9 mouse cellular contexts compared by ENCODE assay signal in the genomic region with DNA sequence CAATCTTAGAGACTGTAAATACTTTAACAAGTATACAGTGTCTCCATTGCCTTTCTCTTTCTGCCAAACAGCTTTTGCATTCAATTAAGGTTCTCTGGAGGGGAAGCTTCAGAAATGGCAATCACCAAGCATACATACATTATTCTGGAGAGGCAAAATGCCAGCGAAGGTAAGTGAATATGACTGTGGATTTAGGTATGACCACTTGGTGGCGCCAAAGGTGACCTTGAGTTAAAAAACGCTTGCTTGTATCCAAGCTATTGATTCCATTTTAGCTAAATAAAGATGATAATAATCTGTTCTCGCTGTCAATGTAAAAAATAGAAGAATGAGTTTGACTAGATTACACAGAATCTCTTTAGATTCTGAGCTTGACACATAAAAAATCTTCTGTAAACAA.
DNase-seq lines count a peak whose midpoint lies in the region; ATAC-seq and TF ChIP-seq lines count a peak whose summit lies in the region.
"Had no signal": no experiment of that assay in that cellular context is flagged by ENCODE, and none has a peak within 500 bp of the region (broad histone marks: within the 10 kb centered on the region; RNA-seq: fewer than 3 reads in every experiment).

No protein-coding gene starts in this region.

- no peaks in the 10 kb centered on the region for H3K4me1 ChIP-seq in liver, adult 2 months (ENCODE audit: control insufficient read depth, insufficient read depth, low read length)
- no peaks in the 10 kb centered on the region for H3K4me1 ChIP-seq in liver, embryonic 11.5 days (replicated peaks; ENCODE audit: control insufficient read depth, insufficient read depth, low read length)

- TF ChIP-seq POLR2A in liver, adult 2 months (IDR thresholded peaks at IDR 0.05; ENCODE audit: extremely low read depth, insufficient read depth, low read length) = no peak

- no peak overlapping the region for H3K9ac ChIP-seq in liver, adult 2 months (ENCODE audit: low read depth, low read length)
- H3K9ac ChIP-seq in liver, embryonic 11.5 days (ENCODE audit: low read depth, low read length) = no peak overlapping the region

- no peaks in the 10 kb centered on the region for H3K27me3 ChIP-seq in liver, adult 2 months (ENCODE audit: control insufficient read depth, insufficient read depth, low read length)
- no peaks in the 10 kb centered on the region for H3K27me3 ChIP-seq in liver, embryonic 11.5 days (replicated peaks; ENCODE audit: control insufficient read depth, insufficient read depth, low read length)

- no peak overlapping the region for H3K4me3 ChIP-seq in liver, adult 2 months (ENCODE audit: insufficient read depth, low read depth, low read length)
- H3K4me3 ChIP-seq in liver, embryonic 11.5 days (ENCODE audit: low read depth, low read length) = no peak overlapping the region
- H3K4me3 ChIP-seq: erythroblast, embryonic 14.5 days had no signal

- no peak overlapping the region for H3K27ac ChIP-seq in liver, adult 2 months (replicated peaks; ENCODE audit: insufficient read depth, low read depth, low read length)
- H3K27ac ChIP-seq in liver, embryonic 11.5 days (ENCODE audit: low read depth, low read length) = no peak overlapping the region
- H3K27ac ChIP-seq: macrophage had no signal

- no peaks in the 10 kb centered on the region for H3K9me3 ChIP-seq in liver, embryonic 11.5 days (ENCODE audit: control insufficient read depth, low read length)

- 3% methylated on average over 4 of the region's 4 CpGs for WGBS in liver, adult 2 months
- 6% methylated on average over 4 of the region's 4 CpGs for WGBS in liver, embryonic 11.5 days

- DNase-seq in liver, adult 2 months (ENCODE audit: extremely low read depth, low read depth, low spot score) = peak; percentile 57
- DNase-seq in liver, embryonic 11.5 days (ENCODE audit: low spot score) = no peak
- DNase-seq in embryo, embryonic 11 days = peak; percentile 78
- peak; percentile 68 for DNase-seq in kidney, postnatal 10 days
- peak; percentile 31 for DNase-seq in lung, postnatal 10 days

- H3K79me2 ChIP-seq in liver, adult 2 months (ENCODE audit: control insufficient read depth, insufficient read depth, low read length) = no peaks in the 10 kb centered on the region

- no peaks in the 10 kb centered on the region for H3K36me3 ChIP-seq in liver, adult 2 months (ENCODE audit: control insufficient read depth, insufficient read depth, low read length)
- H3K36me3 ChIP-seq in liver, embryonic 11.5 days (ENCODE audit: control insufficient read depth, insufficient read depth, low read length) = no peaks in the 10 kb centered on the region

- no peak for ATAC-seq in liver, embryonic 11.5 days (replicated peaks; ENCODE audit: low FRiP score)
- peak; percentile 36 for ATAC-seq in activated CD4-positive, CD25-positive, alpha-beta regulatory T cell, adult 4 months
- ATAC-seq in erythroid progenitor cell, adult 5-6 weeks (replicated peaks; ENCODE audit: low FRiP score, poor library complexity, severe bottlenecking) = no peak

- peak; percentile 43 for TF ChIP-seq CTCF in liver, adult 2 months (IDR thresholded peaks at IDR 0.05; ENCODE audit: low read depth, low read length)

- no peak overlapping the region for H3K4me2 ChIP-seq in liver, embryonic 11.5 days
